Mouse (Mus musculus) monocyte, adult 2 months (primary cell): ENCODE results near the gene Snrnp40.

Source experiments
- DNase-seq, 2 experiments: peaks; one replicate each; pipeline ENCODE4 v3.0.0; 2022; ENCODE audit warnings: low spot score in 2 of 2, low read depth in 1 of 2

Snrnp40 gene

GRCm38 (mm10) chr4:130379181-130379580 lies 19.2 kb downstream of the Snrnp40 start:
- DNase-seq: no peak

GRCm38 (mm10) chr4:130380418-130380817 lies 20.5 kb downstream of the Snrnp40 start:
- DNase-seq: no peak

- DNase-seq: no peak
Observed at GRCm38 (mm10) chr4:130387256-130387655, 27.3 kb downstream of the Snrnp40 start.

GRCm38 (mm10) chr4:130389496-130389895 lies 29.6 kb downstream of the Snrnp40 start:
- DNase-seq: no peak

- no peak for DNase-seq
Observed at GRCm38 (mm10) chr4:130389927-130390326, 30.0 kb downstream of the Snrnp40 start.

- no peak for DNase-seq
Observed at GRCm38 (mm10) chr4:130391265-130391664, 31.3 kb downstream of the Snrnp40 start.
